Mouse (Mus musculus): ENCODE measurements around the gene Bglap.
A peak's percentile ranks its signal among the peaks of the same experiment; 100 is the strongest.
"Not testable (repeated sequence)": the region's sequence is repeated elsewhere in the genome, so short reads cannot be mapped to it uniquely, and the experiment has no call there.

The Bglap gene

DNA sequence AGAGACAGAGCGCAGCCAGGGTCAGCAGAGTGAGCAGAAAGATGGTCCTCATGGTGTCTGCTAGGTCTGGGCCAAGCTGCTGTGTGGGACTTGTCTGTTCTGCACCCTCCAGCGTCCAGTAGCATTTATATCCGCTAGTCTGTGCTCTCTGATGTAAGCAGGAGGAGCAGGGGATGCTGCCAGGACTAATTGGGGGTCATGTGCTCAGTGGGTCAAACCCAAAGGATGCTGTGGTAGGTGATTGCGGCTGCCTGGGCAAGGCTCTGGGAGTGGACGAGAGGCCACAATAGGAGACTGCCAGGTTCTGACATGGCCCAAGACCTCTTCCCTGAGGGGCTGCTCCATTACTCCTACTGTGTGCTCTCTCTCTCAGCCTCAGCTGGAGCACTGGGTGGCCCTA is at the start of gene Bglap:
Gene Bglap, minus strand, starts transcription at position 101 of the 400 bp plus-strand sequence.
- no peak for DNase-seq

DNA sequence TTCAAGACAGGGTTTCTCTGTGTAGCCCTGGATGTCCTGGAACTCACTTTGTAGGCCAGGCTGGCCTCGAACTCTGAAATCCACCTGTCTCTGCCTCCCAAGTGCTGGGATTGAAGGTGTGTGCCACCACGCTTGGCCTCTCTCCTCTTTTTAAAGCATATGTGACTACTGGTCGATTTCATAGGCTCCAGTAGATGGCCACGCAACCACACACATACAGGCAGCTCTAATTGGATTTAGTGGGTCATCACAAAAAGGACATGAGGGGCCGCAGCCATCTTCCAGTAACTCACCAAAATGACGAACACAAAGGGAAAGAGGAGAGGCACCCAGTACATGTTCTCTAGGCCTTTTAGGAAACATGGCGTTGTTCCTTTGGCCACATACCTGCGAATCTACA is 44.4 kb upstream of the Bglap start:
- DNase-seq: not testable (repeated sequence)

DNA sequence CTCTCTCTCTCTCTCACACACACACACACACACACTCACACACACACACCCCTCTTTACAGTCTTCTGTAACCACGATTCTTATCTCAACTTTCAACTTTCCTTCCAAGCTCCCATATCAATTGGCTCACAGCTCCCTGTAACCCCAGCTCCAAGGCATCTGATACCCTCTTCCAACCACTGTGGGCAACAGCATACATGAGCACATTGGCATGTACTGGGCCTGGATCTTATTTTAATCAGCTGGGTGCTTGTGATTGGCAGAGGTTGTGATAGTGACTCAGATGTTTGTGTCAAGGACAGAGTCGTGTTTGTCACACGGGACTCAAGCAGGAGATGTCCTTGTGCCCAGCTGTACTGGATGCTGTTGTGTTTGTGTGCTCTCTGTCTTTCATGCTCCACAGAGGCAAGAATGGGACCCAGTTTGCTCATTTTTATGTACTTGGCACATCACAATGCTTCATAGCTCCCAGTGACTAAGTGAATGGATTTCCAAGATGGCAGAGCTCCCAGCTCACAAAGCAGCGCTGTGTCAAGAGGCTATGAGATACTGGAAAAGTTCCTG is 43.2 kb upstream of the Bglap start:
- DNase-seq: no peak

DNA sequence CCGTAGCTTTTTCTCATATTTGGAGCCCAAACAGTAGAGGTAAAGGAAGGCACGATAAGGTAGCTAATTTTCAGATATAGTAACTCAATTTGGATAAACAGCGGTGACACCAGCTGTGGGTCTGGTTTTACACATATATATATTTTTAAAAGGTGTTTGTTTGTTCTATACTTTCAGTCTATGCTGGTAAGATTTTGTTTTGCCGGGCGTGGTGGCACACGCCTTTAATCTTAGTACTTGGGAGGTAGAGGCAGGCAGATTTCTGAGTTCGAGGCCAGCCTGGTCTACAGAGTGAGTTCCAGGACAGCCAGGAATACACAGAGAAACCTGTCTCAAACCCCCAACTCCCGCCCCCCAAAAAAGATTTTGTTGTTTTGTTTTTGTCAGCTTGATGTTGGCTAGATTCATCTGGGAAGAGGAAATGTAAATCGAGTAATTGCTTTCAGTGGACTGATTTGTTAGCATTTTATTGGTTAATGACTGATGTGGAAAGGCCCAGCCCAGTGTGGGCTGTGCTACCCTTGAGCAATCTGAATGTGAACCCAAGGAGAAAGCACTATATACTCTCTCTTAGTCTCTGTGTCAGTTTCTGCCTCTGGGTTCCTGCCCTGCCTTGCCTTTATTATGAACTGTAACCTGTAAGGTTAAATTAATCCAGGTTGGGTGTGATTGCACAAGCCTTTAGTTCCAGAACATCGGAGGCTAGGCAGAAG is 41.6 kb upstream of the Bglap start:
- DNase-seq: no peak

DNA sequence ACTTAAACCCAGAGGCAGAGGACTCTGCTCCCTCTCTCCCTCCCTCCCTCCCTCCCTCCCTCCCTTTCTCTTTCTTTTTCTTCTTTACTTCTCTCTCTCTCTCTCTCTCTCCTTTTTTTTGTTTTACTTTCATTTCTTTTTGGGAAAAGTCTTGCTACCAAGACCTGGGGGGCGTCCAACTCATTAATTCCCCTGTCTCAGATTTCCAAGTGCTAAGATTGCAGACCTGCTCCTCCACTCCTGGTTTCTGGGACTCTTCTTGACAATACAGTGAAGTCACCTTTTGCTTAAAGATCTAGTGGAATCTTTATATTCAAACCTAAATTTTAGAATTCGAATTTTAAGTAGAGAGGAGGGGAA is 41.0 kb upstream of the Bglap start:
- DNase-seq: no peak

DNA sequence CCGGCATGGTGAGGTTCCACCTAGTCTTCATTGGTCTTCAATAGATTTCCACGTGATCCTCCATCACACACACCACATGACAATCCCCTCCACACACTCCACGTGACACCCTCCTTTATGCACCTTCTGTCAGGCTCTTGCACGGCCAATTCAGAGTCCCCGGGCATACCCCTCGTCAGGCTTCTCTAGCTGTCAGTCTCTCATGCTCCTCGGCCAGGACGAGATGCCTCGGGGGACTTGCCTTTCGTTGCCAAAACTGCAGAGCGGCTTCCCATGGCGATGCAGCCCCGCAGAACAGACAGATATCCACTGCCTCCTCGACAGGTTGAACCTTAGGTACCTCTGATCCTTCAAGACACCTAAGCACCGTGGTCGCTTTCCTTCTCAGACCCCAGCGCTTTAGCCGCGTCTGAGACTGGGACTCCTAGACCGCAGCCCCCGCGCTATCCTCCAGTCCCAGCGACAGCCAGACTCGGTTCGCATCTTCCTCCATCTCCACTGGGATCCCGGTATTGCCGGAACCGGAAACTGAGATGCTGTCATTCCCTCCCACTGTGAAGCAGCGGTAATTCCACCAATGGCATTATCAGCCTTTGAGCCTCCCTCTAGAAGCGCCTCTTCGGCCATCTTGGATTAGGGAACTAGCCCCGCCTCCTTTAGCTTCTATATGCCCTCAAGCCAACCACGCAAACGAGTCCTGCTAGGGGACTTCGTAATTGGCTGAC is 40.5 kb upstream of the Bglap start, which contains the start of gene Slc25a44:
Gene Slc25a44, minus strand, starts transcription at position 535 of the 725 bp plus-strand sequence.
- DNase-seq: peak; percentile 94

DNA sequence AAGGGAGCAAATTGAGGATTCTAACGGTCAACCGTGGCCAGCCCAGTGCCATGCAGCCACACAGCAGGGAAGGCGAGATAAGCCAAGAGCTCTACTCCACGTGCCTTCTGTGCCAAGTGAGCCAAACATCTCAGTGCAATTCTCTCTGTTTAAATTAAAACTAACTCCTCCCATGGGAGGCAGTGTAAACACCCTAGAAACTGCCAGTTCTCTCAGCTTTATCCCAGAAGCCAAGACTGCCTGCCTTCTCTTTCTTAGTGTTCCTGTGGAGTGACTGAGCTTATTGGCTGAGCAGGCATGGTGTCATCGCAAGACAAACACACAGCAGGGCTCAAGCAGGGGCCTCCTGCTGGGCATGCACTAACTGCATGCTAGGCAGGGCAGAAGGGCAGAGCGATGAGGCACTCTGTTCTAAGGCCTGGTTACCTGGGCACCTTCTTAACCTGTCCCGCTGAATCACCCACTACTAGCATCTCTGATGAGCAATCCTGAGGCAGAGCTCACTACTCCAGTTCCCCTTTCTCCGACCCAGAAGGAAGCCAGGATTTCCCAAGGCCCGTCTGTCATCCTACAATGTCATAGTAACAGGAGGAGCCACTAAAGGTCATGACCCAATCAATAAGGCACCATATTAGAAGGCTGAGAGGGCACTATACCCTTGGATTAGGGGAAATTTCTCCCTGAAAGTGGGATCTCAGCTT is 37.9 kb upstream of the Bglap start:
- DNase-seq: no peak

DNA sequence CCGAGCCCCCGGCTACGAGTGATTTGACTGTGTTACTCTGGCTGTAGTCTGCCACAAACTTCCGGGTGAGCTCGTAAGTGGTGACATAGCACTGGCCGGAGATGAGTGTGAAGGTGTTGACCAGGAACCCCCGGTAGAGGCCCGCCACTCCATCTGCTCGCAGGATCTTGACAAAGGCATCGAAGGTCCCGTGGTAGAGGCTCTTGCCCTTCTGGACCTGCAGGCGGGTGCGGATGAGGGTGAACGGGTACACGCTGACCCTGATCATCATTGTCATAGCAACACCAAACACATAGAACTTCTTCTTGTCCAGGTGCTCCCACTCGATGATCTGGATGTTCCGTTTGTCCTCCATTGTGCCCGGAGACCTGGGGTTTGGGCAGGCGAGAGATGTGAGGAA is 36.5 kb upstream of the Bglap start:
- no peak for DNase-seq

DNA sequence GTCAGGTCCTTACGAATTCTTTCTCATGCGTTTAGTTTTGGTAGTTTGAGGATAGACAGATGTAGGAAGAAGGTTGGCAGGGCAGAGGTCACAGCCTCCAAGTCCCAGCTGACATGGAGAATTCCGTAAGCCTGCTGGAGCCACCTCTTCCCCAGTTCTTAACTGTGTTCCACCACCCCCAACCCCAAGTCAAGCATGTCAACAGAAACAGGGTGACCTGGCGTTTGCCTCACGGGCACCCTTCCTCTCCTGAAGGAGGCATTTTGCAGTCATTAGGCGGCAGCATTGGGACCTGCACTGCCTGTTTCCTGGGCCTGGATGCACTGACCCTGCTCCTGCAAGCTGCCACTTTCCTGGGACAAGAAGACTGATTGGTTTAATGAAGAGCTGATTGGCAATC is 33.8 kb upstream of the Bglap start:
- DNase-seq: no peak

DNA sequence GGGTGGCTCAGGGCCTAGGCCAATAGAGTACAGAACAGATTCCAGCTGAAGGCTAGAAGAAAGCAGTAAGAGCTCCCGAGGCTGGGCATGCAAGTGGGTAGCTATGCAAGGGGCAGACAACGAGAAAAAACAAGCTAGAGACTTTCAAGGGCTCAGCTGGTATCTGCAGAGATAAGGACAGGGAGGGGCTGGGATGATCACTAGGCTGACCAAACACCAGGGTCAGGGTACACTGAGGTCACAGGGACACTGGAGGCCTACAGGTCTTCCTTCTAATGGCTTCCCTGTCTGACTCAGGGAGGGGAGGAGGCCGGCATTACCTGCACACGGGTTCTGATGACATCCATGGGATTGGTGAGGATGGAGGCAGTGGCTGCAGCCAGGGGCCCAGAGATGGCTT is 31.4 kb upstream of the Bglap start:
- no peak for DNase-seq

DNA sequence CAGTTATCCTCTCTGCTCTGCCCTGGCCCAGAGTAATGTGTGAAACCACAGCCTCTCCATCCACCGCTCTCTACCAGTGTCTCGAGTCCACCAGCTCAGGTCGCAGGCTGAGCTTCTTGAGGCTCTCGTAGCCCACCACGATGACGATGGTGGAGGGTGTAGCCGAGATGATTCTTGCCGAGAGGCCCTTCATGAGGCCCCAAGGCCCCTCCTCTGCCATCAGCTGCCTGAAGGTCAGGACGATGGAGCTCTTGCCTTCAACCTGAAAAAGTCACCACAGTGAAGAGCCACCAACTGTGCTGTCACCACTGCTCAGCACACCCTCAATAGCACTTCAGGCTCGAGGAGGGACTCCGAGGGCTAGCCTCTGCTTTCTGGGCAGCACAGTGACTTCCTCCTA is 28.4 kb upstream of the Bglap start:
- DNase-seq: no peak

DNA sequence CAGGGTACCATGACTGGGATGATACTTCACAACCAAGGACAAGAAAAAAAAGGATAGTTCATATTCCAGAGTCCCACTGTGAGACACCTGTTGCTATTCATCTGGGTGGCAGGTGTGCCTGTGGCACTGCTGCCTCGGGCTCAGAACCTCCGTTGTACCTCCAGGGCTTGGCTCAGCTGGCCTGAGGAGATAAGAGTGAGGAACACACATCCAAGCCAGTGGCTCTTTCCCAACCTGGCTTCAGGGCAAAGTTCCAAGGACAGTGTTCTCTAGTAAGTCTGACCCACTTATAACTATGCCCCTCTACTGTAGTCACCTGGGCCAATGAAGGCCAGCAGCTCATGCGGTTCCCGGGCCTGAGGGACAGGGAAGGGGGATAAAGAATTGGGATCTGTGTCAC is 27.4 kb upstream of the Bglap start:
- DNase-seq: no peak

DNA sequence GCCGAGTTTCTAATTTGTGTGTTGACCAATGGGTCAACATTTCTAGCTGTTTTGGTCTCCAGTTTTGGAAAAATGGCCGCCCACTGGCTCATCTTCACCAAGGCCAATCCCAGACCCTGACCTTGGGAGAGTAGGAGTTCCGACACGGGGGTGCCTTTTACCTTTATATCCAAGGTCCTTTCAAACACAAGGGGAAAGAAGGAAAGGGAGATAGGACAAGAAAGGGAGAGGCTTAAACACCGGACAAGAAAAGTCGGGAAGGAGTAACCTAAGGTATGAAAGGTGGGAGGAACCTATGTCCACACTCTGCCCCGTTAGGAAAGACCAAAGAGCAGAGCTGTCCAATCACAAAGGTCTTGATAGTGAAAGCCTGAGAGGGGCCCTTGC is 26.4 kb upstream of the Bglap start:
- DNase-seq: no peak

DNA sequence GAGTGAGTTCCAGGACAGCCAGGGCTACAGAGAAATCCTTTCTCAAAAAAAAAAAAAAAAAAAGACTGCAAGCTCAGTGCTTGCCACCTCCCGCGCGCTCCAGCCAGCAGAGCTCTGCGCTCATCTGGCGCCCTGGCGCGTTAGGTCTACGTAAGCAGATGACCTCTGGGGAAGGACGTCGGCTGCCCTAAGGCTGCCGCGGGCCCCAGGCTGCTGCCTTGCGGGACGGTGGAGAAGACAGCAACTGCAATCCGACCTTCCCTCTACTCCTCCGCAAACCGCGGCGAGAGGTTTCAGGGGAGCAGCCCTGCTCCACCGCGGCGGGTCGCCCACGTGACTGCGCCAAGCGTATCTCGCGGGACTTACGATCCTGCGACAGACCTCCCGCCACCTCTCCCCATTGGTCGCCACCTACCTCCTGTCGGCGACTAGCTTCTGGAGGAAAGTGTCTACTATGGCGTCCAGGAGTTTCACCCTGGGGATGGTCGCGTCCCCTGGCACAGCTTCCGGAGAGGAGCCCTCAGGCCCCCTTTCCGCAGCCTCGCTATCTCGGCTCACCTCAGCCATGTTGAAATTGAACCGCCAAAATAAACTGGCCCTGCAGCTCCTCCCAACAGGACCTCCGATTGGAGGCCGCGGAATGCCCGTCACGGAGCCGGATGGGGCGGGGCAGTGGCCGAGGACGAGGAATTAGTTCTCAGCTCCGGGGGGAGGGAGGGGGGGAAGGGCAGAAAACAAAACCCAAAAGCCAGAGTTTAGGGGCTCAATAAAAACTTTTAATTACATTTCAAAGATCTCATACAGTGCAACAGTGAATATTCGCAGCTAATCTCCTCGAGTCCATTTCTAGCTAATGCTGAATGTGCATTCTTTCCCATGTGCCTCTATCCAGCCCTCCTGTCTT is 25.7 kb upstream of the Bglap start, which contains the start of gene Pmf1:
Gene Pmf1, minus strand, starts transcription at position 591 of the 904 bp plus-strand sequence.
- peak; percentile 92 for DNase-seq

DNA sequence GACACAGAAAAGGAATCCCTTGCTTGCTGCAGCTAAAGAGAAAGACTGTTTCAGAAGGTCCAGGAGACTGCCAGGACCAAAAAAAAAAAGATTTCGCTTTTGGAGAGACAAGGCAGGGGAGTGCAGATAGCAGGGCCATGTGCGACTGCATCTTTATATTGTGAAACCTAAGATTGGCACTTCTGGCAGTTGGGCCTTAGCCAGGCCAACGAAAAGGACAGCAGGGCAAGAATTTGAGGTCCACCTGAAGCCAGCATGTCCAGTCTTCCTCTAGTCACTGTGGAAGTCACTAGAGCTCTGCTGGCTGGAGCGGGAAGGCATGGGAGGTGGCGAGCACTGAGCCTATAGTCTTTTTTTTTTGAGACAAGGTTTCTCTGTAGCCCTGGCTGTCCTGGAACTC is 24.7 kb upstream of the Bglap start:
- no peak for DNase-seq

DNA sequence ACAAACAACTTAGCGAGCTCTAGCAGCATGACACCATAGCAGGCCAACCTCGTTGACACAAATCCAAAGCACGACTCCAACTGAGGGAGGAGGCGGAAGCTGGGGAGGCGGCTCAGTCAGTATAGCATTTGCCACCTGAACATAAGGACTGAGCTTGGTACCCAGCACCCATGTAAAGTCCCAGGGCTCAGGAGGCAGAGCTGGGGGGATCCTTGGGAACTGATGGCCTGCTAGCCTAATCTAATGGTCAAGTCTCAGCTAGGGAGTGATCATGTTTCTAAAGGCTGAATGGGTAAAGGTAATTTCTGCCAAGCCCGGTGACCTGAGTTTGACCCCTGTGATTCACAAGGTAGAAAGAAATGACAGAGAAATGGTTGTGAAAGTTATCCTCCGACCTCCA is 23.3 kb upstream of the Bglap start:
- DNase-seq: no peak

DNA sequence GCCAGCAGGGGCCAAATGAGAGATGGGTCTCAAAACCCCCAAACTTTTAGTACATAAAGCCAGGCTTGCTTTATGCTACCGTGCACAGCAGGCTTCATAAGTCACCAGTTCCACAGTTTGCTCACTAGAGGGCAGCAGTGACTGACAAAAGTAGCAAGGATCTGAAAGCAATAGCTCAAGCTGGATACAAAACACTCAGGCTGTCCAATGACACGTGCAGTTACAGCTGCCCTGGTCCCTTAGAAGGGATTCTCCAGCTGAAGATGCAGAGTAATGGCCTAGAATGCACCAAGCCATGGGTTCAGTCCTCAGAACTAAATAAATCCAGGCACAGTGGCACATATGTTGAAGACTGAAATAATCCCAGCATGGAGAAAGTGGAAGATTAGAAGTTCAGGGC is 22.8 kb upstream of the Bglap start:
- DNase-seq: peak; percentile 72

DNA sequence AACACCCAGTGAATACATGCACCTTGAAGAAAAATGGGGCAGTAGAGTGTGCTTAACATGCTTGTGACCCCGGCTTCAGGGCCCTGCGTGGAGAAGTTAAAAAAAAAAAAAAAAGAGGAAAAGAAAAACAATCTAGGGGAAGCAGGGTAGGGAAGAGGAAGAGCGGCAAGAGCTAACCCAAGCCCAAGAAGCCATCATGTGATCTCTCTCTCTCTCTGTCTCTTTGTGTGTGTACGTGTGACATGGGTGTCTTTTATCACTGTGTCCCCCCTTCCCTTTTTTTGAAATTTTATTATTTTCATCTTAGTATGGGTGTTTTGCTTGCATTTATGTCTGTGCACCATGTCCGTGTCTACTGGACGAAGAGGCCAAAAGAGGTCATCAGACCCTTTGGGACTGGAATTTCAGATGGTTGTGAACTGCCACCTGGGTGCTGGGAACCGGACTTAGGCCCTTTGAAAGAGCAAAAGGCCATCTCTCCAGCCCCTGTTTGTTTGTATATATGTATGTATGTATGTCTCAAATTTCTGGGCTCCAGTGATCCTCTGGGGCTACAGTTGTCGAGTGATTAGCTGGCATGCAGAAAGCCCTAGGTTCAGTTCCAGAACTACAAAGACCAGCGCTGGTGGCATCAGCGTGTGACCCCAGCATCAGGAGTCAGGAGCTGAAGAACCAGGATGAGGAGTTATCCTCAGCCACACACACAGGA is 19.4 kb upstream of the Bglap start:
- no peak for DNase-seq

DNA sequence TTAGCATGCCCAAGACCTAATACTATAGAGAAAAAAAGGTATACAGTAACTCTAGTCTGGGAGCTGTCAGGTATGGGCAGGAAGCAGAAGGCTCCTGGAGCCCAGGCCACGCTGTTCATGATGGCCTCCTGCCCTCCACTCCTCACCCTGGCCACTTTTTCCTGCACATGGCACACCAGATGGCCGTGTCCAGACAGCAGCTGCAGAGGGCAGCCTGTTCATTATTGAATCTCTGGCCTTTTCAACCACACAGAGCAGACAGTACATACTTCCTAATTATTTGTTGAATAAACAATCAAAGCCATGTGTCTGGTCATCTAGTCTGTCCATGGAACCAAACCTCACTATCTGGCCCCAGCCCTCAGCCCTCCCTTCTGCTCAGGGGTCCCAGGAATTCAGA is 14.4 kb upstream of the Bglap start:
- DNase-seq: no peak

DNA sequence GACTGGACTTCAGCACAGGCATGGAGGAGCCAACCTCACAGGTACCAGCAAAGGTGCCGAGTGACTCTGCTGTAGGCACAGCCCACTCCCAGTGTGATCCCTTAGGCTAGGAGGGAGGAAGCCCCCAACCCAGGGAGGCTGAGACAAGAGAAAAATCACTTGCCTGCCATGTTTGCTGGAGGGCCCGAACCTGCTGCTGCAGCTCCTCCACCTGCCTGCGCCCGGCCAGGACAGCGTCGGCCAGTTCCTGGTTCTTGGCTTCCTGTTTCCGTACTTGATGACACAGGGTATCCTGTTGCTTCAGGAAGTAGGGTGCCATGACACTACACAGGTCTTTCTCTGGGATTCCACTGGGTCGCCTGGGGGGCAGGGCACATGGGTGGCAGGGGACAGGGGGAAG is 11.5 kb upstream of the Bglap start:
- DNase-seq: no peak

DNA sequence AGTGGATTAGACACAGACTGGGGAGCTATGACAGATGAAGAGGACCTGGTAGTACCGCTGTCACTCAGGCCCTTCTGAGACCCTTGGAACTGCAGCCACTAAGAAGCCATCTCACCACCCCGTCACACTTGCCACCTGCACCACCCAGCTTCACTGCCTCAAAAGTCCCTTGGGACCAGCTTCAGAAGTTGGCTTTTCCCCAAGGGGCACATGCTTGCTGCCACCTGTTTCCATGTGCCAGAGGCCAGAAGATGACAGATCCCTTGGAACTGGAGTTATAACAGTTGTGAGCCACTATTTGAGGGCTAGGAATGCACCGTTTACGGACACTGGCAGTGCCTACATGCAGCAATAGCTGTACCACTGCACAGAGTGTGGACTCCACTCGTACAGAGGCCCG is 11.0 kb upstream of the Bglap start:
- no peak for DNase-seq

DNA sequence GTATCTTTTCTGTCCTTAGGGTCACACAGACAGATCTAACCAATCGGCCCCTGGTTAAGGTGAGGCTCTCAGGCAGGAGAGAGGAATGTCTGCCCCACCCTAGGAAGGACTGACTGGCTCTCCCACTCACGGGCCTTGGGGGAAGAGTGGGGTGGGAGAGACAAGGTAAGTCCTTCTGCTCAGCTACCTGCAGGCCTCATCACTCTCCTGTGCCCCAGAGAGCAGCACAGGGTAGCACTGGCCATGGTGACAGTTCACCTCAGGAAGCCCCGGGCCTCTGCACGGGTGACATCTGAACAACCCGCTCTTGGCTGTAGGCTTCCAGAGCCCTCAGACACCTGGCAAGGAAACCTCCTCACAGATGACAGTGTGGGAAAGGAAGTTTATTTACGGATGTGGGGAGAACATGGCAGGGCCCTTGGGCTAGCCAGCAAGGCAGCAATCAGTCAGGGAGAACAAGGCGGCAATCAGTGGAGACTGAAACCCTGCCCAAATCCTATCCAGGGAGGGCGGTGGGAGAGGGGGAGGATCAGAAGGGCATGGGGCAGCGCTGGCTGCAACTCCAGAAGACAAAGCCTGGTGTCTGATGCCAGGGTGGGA is 9.6 kb upstream of the Bglap start:
- no peak for DNase-seq

All from thymus, postnatal 25 days (tissue).